Mouse (Mus musculus) naive thymus-derived CD4-positive, alpha-beta T cell, adult 2 months (primary cell): ENCODE results near the gene Mbtps1.

Experiments used
- DNase-seq: peaks from one replicate; pipeline ENCODE4 v3.0.0-alpha.2; 2011; ENCODE audit warnings: low read depth

Gene Mbtps1

GRCm38 (mm10) chr8:119558603-119559401 lies at the start of gene Mbtps1:
Gene Mbtps1 (minus strand): TSS chr8:119558735.
- peak; percentile 99 for DNase-seq

- DNase-seq = peak; percentile 48
Observed at GRCm38 (mm10) chr8:119606224-119606623, 47.7 kb upstream of the Mbtps1 start.

- peak; percentile 96 for DNase-seq
Observed at GRCm38 (mm10) chr8:119604996-119605395, 46.5 kb upstream of the Mbtps1 start, which contains the start of gene Taf1c. Gene Taf1c (minus strand): TSS chr8:119605222.

GRCm38 (mm10) chr8:119604398-119604803 lies 45.9 kb upstream of the Mbtps1 start:
- DNase-seq = no peak

GRCm38 (mm10) chr8:119603771-119604170 lies 45.2 kb upstream of the Mbtps1 start:
- DNase-seq = no peak

- DNase-seq = no peak
Observed at GRCm38 (mm10) chr8:119591456-119591855, 32.9 kb upstream of the Mbtps1 start.

GRCm38 (mm10) chr8:119590348-119590747 lies 31.8 kb upstream of the Mbtps1 start:
- no peak for DNase-seq

- no peak for DNase-seq
Observed at GRCm38 (mm10) chr8:119588844-119589243, 30.3 kb upstream of the Mbtps1 start.

- peak; percentile 5 for DNase-seq
Observed at GRCm38 (mm10) chr8:119588321-119588720, 29.8 kb upstream of the Mbtps1 start.

- DNase-seq = peak; percentile 84
Observed at GRCm38 (mm10) chr8:119585901-119586300, 27.4 kb upstream of the Mbtps1 start.

GRCm38 (mm10) chr8:119580441-119581161 lies 22.1 kb upstream of the Mbtps1 start:
- DNase-seq = no peak

- no peak for DNase-seq
Observed at GRCm38 (mm10) chr8:119579096-119579495, 20.6 kb upstream of the Mbtps1 start.

- DNase-seq = no peak
Observed at GRCm38 (mm10) chr8:119575366-119575726, 16.8 kb upstream of the Mbtps1 start.

- peak; percentile 95 for DNase-seq
Observed at GRCm38 (mm10) chr8:119574437-119575365, 16.2 kb upstream of the Mbtps1 start, which contains the start of the genes Hsdl1 and Dnaaf1. Gene Hsdl1 (minus strand): TSS chr8:119575183. Gene Dnaaf1 (plus strand): TSS chr8:119575235.

- DNase-seq = no peak
Observed at GRCm38 (mm10) chr8:119572411-119572810, 13.9 kb upstream of the Mbtps1 start.

- DNase-seq = no peak
Observed at GRCm38 (mm10) chr8:119571135-119571534, 12.6 kb upstream of the Mbtps1 start.

- peak; percentile 88 for DNase-seq
Observed at GRCm38 (mm10) chr8:119569881-119570280, 11.3 kb upstream of the Mbtps1 start.

- DNase-seq = no peak
Observed at GRCm38 (mm10) chr8:119568951-119569350, 10.4 kb upstream of the Mbtps1 start.

GRCm38 (mm10) chr8:119568251-119568650 lies 9.7 kb upstream of the Mbtps1 start:
- DNase-seq = no peak

GRCm38 (mm10) chr8:119566367-119566766 lies 7.8 kb upstream of the Mbtps1 start:
- no peak for DNase-seq

GRCm38 (mm10) chr8:119563849-119564251 lies 5.3 kb upstream of the Mbtps1 start:
- no peak for DNase-seq

- no peak for DNase-seq
Observed at GRCm38 (mm10) chr8:119559402-119559720, 826 bp upstream of the Mbtps1 start.
